Mouse (Mus musculus) mature B cell (primary cell): ENCODE results near the gene Ptbp2.

ENCODE experiments used
- in situ Hi-C: fragments of 300-500 bp; cut with MboI; formaldehyde crosslinking; loops from 2 replicates; pipeline ENCODE4 v1.14.3; 2019

Ptbp2 gene

GRCm38 (mm10) chr3:119684741-119685140, 99.5 kb downstream of the Ptbp2 start:
- in situ Hi-C loops, result no loop called here
